Mouse (Mus musculus) neutrophil, adult 5-6 weeks (primary cell): ENCODE data around the gene Atxn7l3. TPM values are rescaled to one million over a fixed set of nuclear protein-coding genes. Genes with fewer than 3 reads are reported as not detected.
"Not testable (repeated sequence)": the region's sequence is repeated elsewhere in the genome, so short reads cannot be mapped to it uniquely, and the experiment has no call there.

Source experiments
- ATAC-seq: fragments of 151-379, 151-347 bp; 2 replicates; pipeline ENCODE4 v1.8.0; 2017; ENCODE audit warnings: mild to moderate bottlenecking, moderate TSS enrichment; ENCODE audit not compliant: insufficient number of reproducible peaks, poor library complexity, low FRiP score, severe bottlenecking; ENCODE audit errors: extremely low read depth
- total RNA-seq: library from RNA; stranded (forward); fragments of 200-1000 nt; gene quantifications from 2 replicates; pipeline ENCODE4 v1.2.3, GENCODE M21; 2017

Gene Atxn7l3
- total RNA-seq, 1 experiment from 2014 or later, result 44.5 TPM

- no peak for ATAC-seq
Observed at GRCm38 (mm10) chr11:102299839-102300238, 3.4 kb upstream of the Atxn7l3 start.

- ATAC-seq, result no peak
Observed at GRCm38 (mm10) chr11:102297577-102298556, 1.4 kb upstream of the Atxn7l3 start.

- ATAC-seq, result no peak
Observed at GRCm38 (mm10) chr11:102295598-102296471, 596 bp downstream of the Atxn7l3 start.

- peak; percentile 24; the same call in 1 of the 2 replicates for ATAC-seq
Observed at GRCm38 (mm10) chr11:102294887-102295597, 1.4 kb downstream of the Atxn7l3 start.

GRCm38 (mm10) chr11:102294416-102294815 is 2.0 kb downstream of the Atxn7l3 start:
- ATAC-seq, result no peak

- no peak for ATAC-seq
Observed at GRCm38 (mm10) chr11:102293971-102294370, 2.5 kb downstream of the Atxn7l3 start.

GRCm38 (mm10) chr11:102291051-102291535 is 5.3 kb downstream of the Atxn7l3 start:
- no peak for ATAC-seq

- no peak for ATAC-seq
Observed at GRCm38 (mm10) chr11:102290141-102290540, 6.3 kb downstream of the Atxn7l3 start.

- ATAC-seq, result no peak
Observed at GRCm38 (mm10) chr11:102289511-102290100, 6.8 kb downstream of the Atxn7l3 start.

GRCm38 (mm10) chr11:102288913-102289312 is 7.5 kb downstream of the Atxn7l3 start:
- ATAC-seq, result no peak

GRCm38 (mm10) chr11:102288027-102288804 is 8.2 kb downstream of the Atxn7l3 start:
- no peak for ATAC-seq

- no peak for ATAC-seq
Observed at GRCm38 (mm10) chr11:102287485-102287884, 8.9 kb downstream of the Atxn7l3 start.

- peak; percentile 33 for ATAC-seq
Observed at GRCm38 (mm10) chr11:102285095-102285834, 11.2 kb downstream of the Atxn7l3 start.

- peak; percentile 95 for ATAC-seq
Observed at GRCm38 (mm10) chr11:102284501-102285094, 11.8 kb downstream of the Atxn7l3 start, which contains the start of gene Tmub2. Tmub2 (plus strand) TSS chr11:102284931.

GRCm38 (mm10) chr11:102283922-102284321 is 12.5 kb downstream of the Atxn7l3 start:
- ATAC-seq, result no peak

GRCm38 (mm10) chr11:102280267-102280666 is 16.2 kb downstream of the Atxn7l3 start:
- ATAC-seq, result not testable (repeated sequence)

GRCm38 (mm10) chr11:102279595-102279994 is 16.8 kb downstream of the Atxn7l3 start:
- ATAC-seq, result no peak
